Mouse (Mus musculus) stomach, postnatal 0 days (tissue): ENCODE results near the gene Nup133. TPM values are rescaled to one million over a fixed set of nuclear protein-coding genes. Genes with fewer than 3 reads are reported as not detected.

Experiments used
- ATAC-seq: fragments of 200-750 bp; cut with Nextera tagmentation; 2 replicates; pipeline ENCODE4 v1.8.0; 2017; ENCODE audit not compliant: low FRiP score, low TSS enrichment
- DNase-seq: peaks from one replicate; pipeline ENCODE4 v3.0.0-alpha.2; 2016; ENCODE audit warnings: low spot score
- H3K27ac ChIP-seq: fragments of 300-500 bp; sonication (generic); replicated peaks from 2 replicates; pipeline ENCODE4 v1.5.1; 2014; ENCODE audit warnings: mild to moderate bottlenecking, control low read depth
- H3K27me3 ChIP-seq: fragments of 300-500 bp; sonication (generic); 2 replicates; pipeline ENCODE4 v1.6.1; 2014; ENCODE audit warnings: low read length; ENCODE audit not compliant: control insufficient read depth, insufficient read depth
- H3K36me3 ChIP-seq: fragments of 300-500 bp; sonication (generic); 2 replicates; pipeline ENCODE4 v1.6.1; 2014; ENCODE audit warnings: low read length, mixed read lengths; ENCODE audit not compliant: control insufficient read depth, insufficient read depth
- H3K4me1 ChIP-seq: fragments of 300-500 bp; sonication (generic); replicated peaks from 2 replicates; pipeline ENCODE4 v1.6.1; 2014; ENCODE audit warnings: antibody characterized with exemption; ENCODE audit not compliant: control insufficient read depth, insufficient read depth
- H3K4me2 ChIP-seq: fragments of 300-500 bp; sonication (generic); replicated peaks from 2 replicates; pipeline ENCODE4 v1.6.1; 2014; ENCODE audit warnings: low read depth, mild to moderate bottlenecking, control low read depth, moderate library complexity
- H3K4me3 ChIP-seq: fragments of 300-500 bp; sonication (generic); 2 replicates; pipeline ENCODE4 v1.5.1; 2014; ENCODE audit warnings: low read depth, low read length, control low read depth
- H3K9ac ChIP-seq: fragments of 300-500 bp; sonication (generic); 2 replicates; pipeline ENCODE4 v1.6.1; 2014; ENCODE audit warnings: mild to moderate bottlenecking, low read length, control low read depth, mixed read lengths
- H3K9me3 ChIP-seq: fragments of 300-500 bp; sonication (generic); 2 replicates; pipeline ENCODE4 v1.6.1; 2016; ENCODE audit warnings: low read length; ENCODE audit not compliant: control insufficient read depth
- CTCF ChIP-seq: IDR thresholded peaks from 2 replicates; pipeline ENCODE4 v1.5.1; 2016; ENCODE audit warnings: antibody characterized with exemption, low read depth, mild to moderate bottlenecking, moderate library complexity
- EP300 ChIP-seq: optimal IDR thresholded peaks from 2 replicates; pipeline ENCODE3; 2016; ENCODE audit warnings: antibody characterized with exemption
- WGBS: fragments of 180-500 bp; shearing (Covaris S2); extraction: QIAGEN DNeasy Blood & Tissue Kit; methylation state at CpG from one replicate; pipeline ENCODE4 v1.1.7; 2014; 5-methylcytosine and 5-hydroxymethylcytosine counted together
- polyA plus RNA-seq: library from polyadenylated mRNA; unstranded; fragments of >200 nt; fragmentation: Nextera tagmentation; extraction: Ambion mirVana; gene quantifications from 2 replicates; pipeline ENCODE4 v1.2.1, GENCODE M21; 2015

Nup133 gene
- polyA plus RNA-seq, 1 experiment from 2014 or later = 8.5 TPM

DNA sequence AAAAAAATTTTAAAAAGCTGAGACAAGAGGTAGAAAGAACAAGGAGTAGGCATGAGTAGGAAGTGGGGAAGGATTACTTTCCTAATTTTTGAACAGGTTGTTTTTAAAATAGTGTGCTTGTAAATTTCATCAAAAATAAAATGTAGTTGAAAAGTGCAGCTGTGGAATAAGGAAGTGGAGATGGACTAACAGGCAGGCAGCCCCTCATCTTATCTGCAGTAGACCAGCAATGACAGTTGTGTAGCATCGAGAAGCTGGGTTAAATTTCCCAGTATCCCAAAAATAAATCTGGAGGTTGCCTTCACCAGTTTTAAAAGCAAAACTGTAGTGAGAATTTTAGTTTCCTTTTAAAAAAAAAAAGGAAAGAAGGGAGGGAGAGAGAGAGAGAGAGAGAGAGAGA, 94.8 kb downstream of the Nup133 start:
- TF ChIP-seq CTCF (no peak), EP300 (no peak)
- no peak for ATAC-seq
- Histone ChIP-seq H3K27ac (no peak overlapping the region), H3K27me3 (no peaks in the 10 kb centered on the region), H3K9ac (no peak overlapping the region), H3K4me2 (no peak overlapping the region), H3K4me1 (no peaks in the 10 kb centered on the region), H3K9me3 (no peaks in the 10 kb centered on the region), H3K36me3 (no peaks in the 10 kb centered on the region), H3K4me3 (no peak overlapping the region)
- DNase-seq = no peak
- 94% methylated on average over 1 of the region's 1 CpGs for WGBS

DNA sequence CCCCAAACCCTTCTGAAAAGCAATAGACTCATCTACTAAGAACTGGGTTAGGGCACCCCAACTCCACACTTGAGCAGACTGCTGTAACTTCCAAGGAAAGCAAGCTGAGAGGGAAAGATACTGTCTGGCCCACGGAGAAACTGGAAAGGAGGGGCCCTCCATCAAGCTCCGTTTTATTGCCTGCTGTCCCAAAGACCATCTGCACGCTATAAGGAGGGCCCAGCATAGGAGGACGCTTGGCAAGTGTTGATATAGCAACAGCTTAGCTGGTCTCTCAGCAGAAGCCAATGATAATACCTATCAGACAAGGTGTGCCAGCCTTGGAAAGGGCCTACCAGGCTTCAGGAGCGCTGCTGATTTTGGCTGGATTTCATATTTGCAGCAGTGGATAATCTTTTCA, 97.5 kb downstream of the Nup133 start:
- no peaks in the 10 kb centered on the region for H3K36me3 ChIP-seq
- WGBS = 72% methylated on average over 5 of the region's 5 CpGs
- DNase-seq (no peak), ATAC-seq (no peak)
- no peak overlapping the region for H3K9ac ChIP-seq
- TF ChIP-seq CTCF (no peak), EP300 (no peak)
- H3K27ac ChIP-seq = no peak overlapping the region
- H3K4me1 ChIP-seq = no peaks in the 10 kb centered on the region
- H3K4me2 ChIP-seq = no peak overlapping the region
- no peak overlapping the region for H3K4me3 ChIP-seq
- H3K27me3 ChIP-seq = no peaks in the 10 kb centered on the region
- H3K9me3 ChIP-seq = no peaks in the 10 kb centered on the region

DNA sequence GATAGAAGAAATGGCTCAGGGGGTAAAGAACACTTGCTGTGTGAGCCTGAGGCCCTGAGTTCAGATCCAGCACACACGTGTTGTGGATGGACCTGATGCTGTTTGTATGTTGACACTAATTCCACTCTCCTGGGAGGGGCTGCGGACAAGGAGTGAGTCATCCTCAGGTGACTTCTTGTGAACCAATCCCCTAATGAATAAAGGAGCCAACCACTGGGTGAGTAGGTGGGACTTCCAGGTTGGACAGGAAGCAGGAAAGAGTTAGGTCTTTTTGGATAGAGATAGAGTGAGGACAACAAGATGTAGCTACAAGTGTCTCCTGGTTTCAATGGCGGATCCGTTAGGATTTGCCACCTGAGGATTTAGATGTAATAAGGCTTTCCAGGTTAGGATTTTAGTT, 99.7 kb downstream of the Nup133 start:
- no peaks in the 10 kb centered on the region for H3K27me3 ChIP-seq
- WGBS = 86% methylated on average over 4 of the region's 4 CpGs
- H3K36me3 ChIP-seq = no peaks in the 10 kb centered on the region
- H3K4me2 ChIP-seq = no peak overlapping the region
- no peaks in the 10 kb centered on the region for H3K9me3 ChIP-seq
- DNase-seq (no peak), ATAC-seq (no peak)
- H3K4me3 ChIP-seq = no peak overlapping the region
- TF ChIP-seq EP300 (no peak), CTCF (no peak)
- H3K27ac ChIP-seq = no peak overlapping the region
- H3K4me1 ChIP-seq = no peaks in the 10 kb centered on the region
- no peak overlapping the region for H3K9ac ChIP-seq

DNA sequence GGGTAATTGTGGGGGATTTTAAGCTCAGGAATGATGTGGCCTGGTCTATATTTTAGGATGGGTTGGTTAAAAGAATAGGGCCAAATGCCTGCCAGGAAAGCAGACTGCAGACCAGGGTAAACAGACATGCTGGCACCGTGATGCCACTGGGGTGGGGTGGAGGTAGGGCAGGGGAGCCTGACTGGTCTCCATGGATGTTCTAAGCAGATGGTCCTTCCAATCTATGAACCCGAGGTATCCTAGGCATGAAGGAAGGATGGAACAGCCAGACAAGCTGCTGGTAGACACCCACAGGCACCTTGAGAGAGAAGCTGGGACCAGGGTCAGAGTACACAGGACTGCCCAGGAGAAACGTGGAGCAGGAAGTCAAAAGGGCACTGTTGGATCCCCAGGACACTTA, 101.5 kb downstream of the Nup133 start:
- Histone ChIP-seq H3K4me3 (no peak overlapping the region), H3K9me3 (no peaks in the 10 kb centered on the region), H3K4me1 (no peaks in the 10 kb centered on the region), H3K36me3 (no peaks in the 10 kb centered on the region), H3K27me3 (no peaks in the 10 kb centered on the region), H3K9ac (no peak overlapping the region), H3K27ac (no peak overlapping the region), H3K4me2 (no peak overlapping the region)
- 47% methylated on average over 3 of the region's 3 CpGs for WGBS
- no peak for ATAC-seq
- no peak for DNase-seq
- TF ChIP-seq CTCF = no peak
- no peak for TF ChIP-seq EP300

Other genes with a start within 250 kb of the Nup133 start
- gene Rab4a, start 143.3 kb downstream of the Nup133 start, polyA plus RNA-seq = 25.8 and 27.0 TPM in 2 replicates
- gene Ccsap, start 89.1 kb downstream of the Nup133 start, polyA plus RNA-seq = 0.91 and 1.2 TPM in 2 replicates
- 23.1 and 27.2 TPM in 2 replicates for gene Acta1, start 54.5 kb downstream of the Nup133 start, polyA plus RNA-seq
- gene Abcb10, start 33.9 kb upstream of the Nup133 start, polyA plus RNA-seq = 14.7 and 15.2 TPM in 2 replicates
- gene Taf5l, start 72.1 kb upstream of the Nup133 start, polyA plus RNA-seq = 18.0 and 21.0 TPM in 2 replicates
- 1.2 and 1.6 TPM in 2 replicates for gene Urb2, start 72.2 kb upstream of the Nup133 start, polyA plus RNA-seq